Comparison of ENCODE assay signal across 8 mouse cellular contexts in genomic region chr10:81319741-81320549, GRCm38 (mm10). TPM values are rescaled to one million over a fixed set of nuclear protein-coding genes. Genes with fewer than 3 reads are reported as not detected.
A peak's percentile ranks its signal among the peaks of the same experiment; 100 is the strongest.
DNase-seq lines count a peak whose midpoint lies in the region; ATAC-seq and TF ChIP-seq lines count a peak whose summit lies in the region.

No protein-coding gene starts in this region.

- peak overlapping the region; percentile 93 for H3K4me3 ChIP-seq in forebrain, embryonic 11.5 days (ENCODE audit: low read depth, low read length)
- peak overlapping the region; percentile 87 for H3K4me3 ChIP-seq in intestine, postnatal 0 days (ENCODE audit: low read depth, low read length)

- no peak for TF ChIP-seq CTCF in intestine, postnatal 0 days (IDR thresholded peaks at IDR 0.05; ENCODE audit: low read depth)

- no peaks in the 10 kb centered on the region for H3K9me3 ChIP-seq in forebrain, embryonic 11.5 days (ENCODE audit: control insufficient read depth, low read length)
- no peaks in the 10 kb centered on the region for H3K9me3 ChIP-seq in intestine, postnatal 0 days (ENCODE audit: control insufficient read depth)

- H3K27me3 ChIP-seq in forebrain, embryonic 11.5 days (ENCODE audit: control insufficient read depth, insufficient read depth, low read length): no peaks in the 10 kb centered on the region
- H3K27me3 ChIP-seq in intestine, postnatal 0 days (replicated peaks; ENCODE audit: control insufficient read depth, insufficient read depth, low read length): no peaks in the 10 kb centered on the region

- peak; percentile 58; the same call in 1 of the 2 replicates for ATAC-seq in cerebellum, adult (ENCODE audit: insufficient number of reproducible peaks, low FRiP score, low TSS enrichment)
- ATAC-seq in forebrain, embryonic 11.5 days (replicated peaks; ENCODE audit: low FRiP score): peak; percentile 3
- peak; percentile 3; the same call in 1 of the 2 replicates for ATAC-seq in intestine, postnatal 0 days
- ATAC-seq in megakaryocyte-erythroid progenitor cell, adult 5-6 weeks (replicated peaks; ENCODE audit: low FRiP score, low TSS enrichment, poor library complexity, severe bottlenecking): peak; percentile 72; the same call in 1 of the 2 replicates

- peak overlapping the region; percentile 59 for H3K9ac ChIP-seq in forebrain, embryonic 11.5 days (ENCODE audit: low read length)
- H3K9ac ChIP-seq in intestine, postnatal 0 days (ENCODE audit: low read depth, low read length): peak overlapping the region; percentile 53

- peak overlapping the region; percentile 72 for H3K27ac ChIP-seq in forebrain, embryonic 11.5 days (ENCODE audit: low read depth, low read length)
- peak overlapping the region; percentile 65 for H3K27ac ChIP-seq in intestine, postnatal 0 days (ENCODE audit: low read depth, low read length)

- H3K4me1 ChIP-seq in forebrain, embryonic 11.5 days (replicated peaks; ENCODE audit: control insufficient read depth, insufficient read depth, low read length): peaks cover 20% of the 10 kb centered on the region
- H3K4me1 ChIP-seq in intestine, postnatal 0 days (replicated peaks; ENCODE audit: control insufficient read depth, insufficient read depth, low read length): peaks cover 7% of the 10 kb centered on the region; the same call in 1 of the 2 replicates

- peaks cover 15% of the 10 kb centered on the region; the same call in 1 of the 2 replicates for H3K36me3 ChIP-seq in forebrain, embryonic 11.5 days (ENCODE audit: control insufficient read depth, insufficient read depth, low read length)
- H3K36me3 ChIP-seq in intestine, postnatal 0 days (ENCODE audit: control insufficient read depth, insufficient read depth): peaks cover 46% of the 10 kb centered on the region

- WGBS in forebrain, embryonic 11.5 days: 2% methylated on average over 38 of the region's 38 CpGs
- under 1% methylated on average over 38 of the region's 38 CpGs for WGBS in intestine, postnatal 0 days

- peak overlapping the region; percentile 79 for H3K4me2 ChIP-seq in forebrain, embryonic 11.5 days (ENCODE audit: low read depth, low read length, severe bottlenecking)
- peak overlapping the region; percentile 72 for H3K4me2 ChIP-seq in intestine, postnatal 0 days (replicated peaks; ENCODE audit: low read depth)

- DNase-seq in cerebellum, postnatal 36 days: no peak
- DNase-seq in thymus, postnatal 0 days (ENCODE audit: low spot score): peak; percentile 34
- DNase-seq in thymus, adult 18-20 months: no peak
- peak; percentile 98 for DNase-seq in forebrain, embryonic 11.5 days (ENCODE audit: low spot score)
- peak; percentile 97 for DNase-seq in thymus, postnatal 14 days

RNA-seq across cellular contexts. Expression of gene Cactin, which starts 1.0 kb away (rescaled TPM):
- 41.3 and 45.8 TPM in 2 replicates for polyA plus RNA-seq in thymus, postnatal 0 days (2015; fragmentation: Nextera tagmentation; extraction: Ambion mirVana)
- polyA plus RNA-seq in forebrain, embryonic 11.5 days (2014; fragmentation: Nextera tagmentation; extraction: Ambion mirVana): 51.2 and 53.2 TPM in 2 replicates
- 14.7 and 15.0 TPM in 2 replicates for polyA plus RNA-seq in intestine, postnatal 0 days (2015; fragmentation: Nextera tagmentation; extraction: Ambion mirVana)
- total RNA-seq in megakaryocyte-erythroid progenitor cell, adult 5-6 weeks (2014; fragmentation: Nextera tagmentation): 26.4 and 46.2 TPM in 2 replicates
- total RNA-seq in megakaryocyte-erythroid progenitor cell, adult 5-6 weeks (2017): 30.4 and 33.4 TPM in 2 replicates

RNA-seq across cellular contexts. Expression of gene Tbxa2r, which starts 8.6 kb away (rescaled TPM):
- 97.5 and 103 TPM in 2 replicates for polyA plus RNA-seq in thymus, postnatal 0 days (2015; fragmentation: Nextera tagmentation; extraction: Ambion mirVana)
- polyA plus RNA-seq in forebrain, embryonic 11.5 days (2014; fragmentation: Nextera tagmentation; extraction: Ambion mirVana): 1.9 and 2.6 TPM in 2 replicates
- 9.8 and 10.7 TPM in 2 replicates for polyA plus RNA-seq in intestine, postnatal 0 days (2015; fragmentation: Nextera tagmentation; extraction: Ambion mirVana)
- 0.66 and 2.3 TPM in 2 replicates for total RNA-seq in megakaryocyte-erythroid progenitor cell, adult 5-6 weeks (2014; fragmentation: Nextera tagmentation)
- total RNA-seq in megakaryocyte-erythroid progenitor cell, adult 5-6 weeks (2017): 0.52 TPM in 1 of 2 replicates, not detected in the other

RNA-seq across cellular contexts. Expression of gene Gipc3, which starts 23.1 kb away (rescaled TPM):
- 0.14 and 0.16 TPM in 2 replicates for polyA plus RNA-seq in thymus, postnatal 0 days (2015; fragmentation: Nextera tagmentation; extraction: Ambion mirVana)
- 0.07 TPM in 1 of 2 replicates, not detected in the other for polyA plus RNA-seq in forebrain, embryonic 11.5 days (2014; fragmentation: Nextera tagmentation; extraction: Ambion mirVana)
- 0.04 and 0.08 TPM in 2 replicates for polyA plus RNA-seq in intestine, postnatal 0 days (2015; fragmentation: Nextera tagmentation; extraction: Ambion mirVana)
- total RNA-seq in megakaryocyte-erythroid progenitor cell, adult 5-6 weeks (2014; fragmentation: Nextera tagmentation): not detected in 2 replicates
- not detected in 2 replicates for total RNA-seq in megakaryocyte-erythroid progenitor cell, adult 5-6 weeks (2017)

RNA-seq across cellular contexts. Expression of gene Pip5k1c, which starts 27.2 kb away (rescaled TPM):
- 36.9 and 38.6 TPM in 2 replicates for polyA plus RNA-seq in thymus, postnatal 0 days (2015; fragmentation: Nextera tagmentation; extraction: Ambion mirVana)
- 74.1 and 74.9 TPM in 2 replicates for polyA plus RNA-seq in forebrain, embryonic 11.5 days (2014; fragmentation: Nextera tagmentation; extraction: Ambion mirVana)
- 27.2 and 27.6 TPM in 2 replicates for polyA plus RNA-seq in intestine, postnatal 0 days (2015; fragmentation: Nextera tagmentation; extraction: Ambion mirVana)
- 40.4 and 51.0 TPM in 2 replicates for total RNA-seq in megakaryocyte-erythroid progenitor cell, adult 5-6 weeks (2014; fragmentation: Nextera tagmentation)
- total RNA-seq in megakaryocyte-erythroid progenitor cell, adult 5-6 weeks (2017): 17.3 and 26.2 TPM in 2 replicates

RNA-seq across cellular contexts. Expression of gene Tjp3, which starts 28.6 kb away (rescaled TPM):
- 7.8 and 9.3 TPM in 2 replicates for polyA plus RNA-seq in thymus, postnatal 0 days (2015; fragmentation: Nextera tagmentation; extraction: Ambion mirVana)
- 10.1 and 11.9 TPM in 2 replicates for polyA plus RNA-seq in forebrain, embryonic 11.5 days (2014; fragmentation: Nextera tagmentation; extraction: Ambion mirVana)
- polyA plus RNA-seq in intestine, postnatal 0 days (2015; fragmentation: Nextera tagmentation; extraction: Ambion mirVana): 43.2 and 43.4 TPM in 2 replicates
- total RNA-seq in megakaryocyte-erythroid progenitor cell, adult 5-6 weeks (2014; fragmentation: Nextera tagmentation): 0.81 and 7.3 TPM in 2 replicates
- 1.3 and 2.5 TPM in 2 replicates for total RNA-seq in megakaryocyte-erythroid progenitor cell, adult 5-6 weeks (2017)

Comparison
In these comparisons a context has a peak if more than half of its experiments do, and no peak if none do; other contexts are left out.
1. DNase-seq: peak in thymus, postnatal 0 days (single experiment), forebrain, embryonic 11.5 days (single experiment) and thymus, postnatal 14 days (single experiment); none in cerebellum, postnatal 36 days (0 of 2) and thymus, adult 18-20 months (0 of 2).
2. ATAC-seq: peak in every context shown above with its lines; median percentile 72 in megakaryocyte-erythroid progenitor cell, adult 5-6 weeks; 58 in cerebellum, adult; 3 in forebrain, embryonic 11.5 days; 3 in intestine, postnatal 0 days.